Mouse (Mus musculus): ENCODE results near the gene Pebp1.

DNA sequence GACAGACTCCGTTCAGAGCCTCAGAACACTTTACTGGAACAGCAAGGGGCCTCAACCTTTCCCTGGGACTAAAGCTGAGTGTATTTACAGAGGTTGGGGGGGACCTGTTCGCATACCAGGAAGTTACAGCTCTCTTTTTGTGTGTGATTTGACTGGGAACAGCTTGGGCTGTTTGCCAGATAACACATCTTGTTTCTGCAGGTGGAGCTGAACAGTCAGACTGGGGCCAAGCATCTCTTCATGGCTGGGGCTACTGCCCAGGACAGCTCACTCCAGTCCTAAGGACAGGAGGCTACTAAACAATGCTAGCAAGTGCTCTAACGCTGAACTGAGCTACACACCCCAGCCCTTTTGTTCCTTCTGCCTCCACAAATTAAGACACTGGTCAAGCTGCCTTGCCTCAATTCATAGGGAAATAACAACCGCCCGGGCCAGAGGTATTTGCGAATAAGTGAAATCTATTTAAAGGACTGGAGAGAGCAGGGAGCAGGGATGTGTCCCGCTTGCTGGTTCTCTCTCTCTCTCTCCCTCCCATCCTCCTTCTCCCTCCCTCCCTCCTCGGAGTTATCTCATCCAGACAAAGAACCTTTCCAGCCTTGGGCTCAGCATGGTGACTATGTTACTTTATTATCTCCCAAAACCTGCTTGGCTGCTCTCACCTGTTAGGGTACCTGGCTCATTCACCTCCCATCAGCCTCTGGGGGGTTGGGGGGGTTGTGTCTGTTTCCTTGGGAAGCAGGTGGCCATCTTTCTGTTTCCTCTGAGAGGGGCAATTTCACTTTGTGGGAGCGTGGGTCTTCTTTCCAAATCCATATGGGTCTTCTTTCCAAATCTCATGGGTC lies 27.4 kb upstream of the Pebp1 start:
- TF ChIP-seq CTCF (IDR thresholded peaks at IDR 0.05; ENCODE audit: low read depth) (no peak), EP300 (optimal IDR thresholded peaks at IDR 0.05) (peak; percentile 60)

Data from stomach, postnatal 0 days (tissue).